Mouse (Mus musculus): Measurements from ENCODE around the gene Dclk2. TPM values are rescaled to one million over a fixed set of nuclear protein-coding genes. Genes with fewer than 3 reads are reported as not detected.

Gene Dclk2
- polyA plus RNA-seq, 1 experiment from 2014 or later, result 9.1 TPM

DNA sequence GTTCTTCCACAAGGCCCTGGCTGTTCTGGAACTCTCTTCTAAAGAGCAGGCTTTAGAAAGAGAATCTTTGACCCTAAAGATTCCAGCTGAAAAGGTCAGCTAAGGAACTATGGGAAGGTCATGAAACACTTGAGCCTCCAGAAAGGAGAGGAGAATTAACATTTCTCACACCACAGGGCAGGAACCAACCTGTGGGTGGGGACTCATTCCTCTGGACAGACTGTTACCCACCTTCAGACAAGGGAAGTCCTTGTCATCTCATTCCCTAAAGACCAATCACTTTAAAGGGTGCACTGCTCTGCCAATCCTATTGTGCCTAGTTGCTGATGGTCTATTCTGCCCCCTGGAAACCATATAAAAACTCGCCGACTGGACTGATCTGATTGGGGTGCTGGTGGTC lies 73.1 kb downstream of the Dclk2 start:
- WGBS, result 95% methylated on average over 2 of the region's 2 CpGs
- no peak overlapping the region for H3K27ac ChIP-seq (ENCODE audit: low read depth)
- no peak overlapping the region for H3K4me2 ChIP-seq (ENCODE audit: low read length)
- H3K4me3 ChIP-seq (ENCODE audit: low read depth, low read length), result no peak overlapping the region
- no peak for ATAC-seq (replicated peaks; ENCODE audit: low FRiP score, low TSS enrichment, low read depth)
- no peaks in the 10 kb centered on the region for H3K27me3 ChIP-seq (replicated peaks; ENCODE audit: control insufficient read depth, insufficient read depth, low read length)
- peaks cover 13% of the 10 kb centered on the region; the same call in 1 of the 2 replicates for H3K4me1 ChIP-seq (replicated peaks; ENCODE audit: control insufficient read depth, insufficient read depth, low read length)
- H3K9ac ChIP-seq (ENCODE audit: low read length), result no peak overlapping the region
- DNase-seq (ENCODE audit: low spot score), result no peak
- no peaks in the 10 kb centered on the region for H3K9me3 ChIP-seq (ENCODE audit: control insufficient read depth, low read length)
- no peaks in the 10 kb centered on the region for H3K36me3 ChIP-seq (ENCODE audit: control insufficient read depth, insufficient read depth, low read length)

DNA sequence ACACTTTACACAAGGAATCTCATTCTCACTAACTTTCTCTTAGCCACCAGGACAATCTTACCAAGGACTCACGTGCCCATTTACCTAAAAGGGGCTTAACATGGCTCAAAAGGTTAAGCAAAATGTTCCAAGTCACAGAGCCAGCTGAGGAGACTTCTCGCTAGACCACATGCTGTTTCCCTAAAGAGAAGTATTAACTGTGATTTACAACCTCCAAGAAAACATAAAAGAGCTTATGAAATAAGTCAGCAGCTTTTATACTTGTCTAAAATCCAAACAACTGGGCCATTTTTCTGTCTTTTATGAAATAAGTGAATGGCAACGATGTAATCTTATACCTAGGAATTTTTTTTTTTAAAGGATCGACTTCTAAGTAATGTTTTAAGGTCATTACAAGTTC lies 74.6 kb downstream of the Dclk2 start:
- H3K9ac ChIP-seq (ENCODE audit: low read length), result no peak overlapping the region
- H3K4me3 ChIP-seq (ENCODE audit: low read depth, low read length), result no peak overlapping the region
- no peak overlapping the region for H3K4me2 ChIP-seq (ENCODE audit: low read length)
- H3K36me3 ChIP-seq (ENCODE audit: control insufficient read depth, insufficient read depth, low read length), result no peaks in the 10 kb centered on the region
- ATAC-seq (replicated peaks; ENCODE audit: low FRiP score, low TSS enrichment, low read depth) (no peak), DNase-seq (ENCODE audit: low spot score) (no peak)
- H3K9me3 ChIP-seq (ENCODE audit: control insufficient read depth, low read length), result no peaks in the 10 kb centered on the region
- H3K27me3 ChIP-seq (replicated peaks; ENCODE audit: control insufficient read depth, insufficient read depth, low read length), result no peaks in the 10 kb centered on the region
- peaks cover 11% of the 10 kb centered on the region; the same call in 1 of the 2 replicates for H3K4me1 ChIP-seq (replicated peaks; ENCODE audit: control insufficient read depth, insufficient read depth, low read length)
- no peak overlapping the region for H3K27ac ChIP-seq (ENCODE audit: low read depth)
- 40% methylated on average over 4 of the region's 4 CpGs for WGBS

DNA sequence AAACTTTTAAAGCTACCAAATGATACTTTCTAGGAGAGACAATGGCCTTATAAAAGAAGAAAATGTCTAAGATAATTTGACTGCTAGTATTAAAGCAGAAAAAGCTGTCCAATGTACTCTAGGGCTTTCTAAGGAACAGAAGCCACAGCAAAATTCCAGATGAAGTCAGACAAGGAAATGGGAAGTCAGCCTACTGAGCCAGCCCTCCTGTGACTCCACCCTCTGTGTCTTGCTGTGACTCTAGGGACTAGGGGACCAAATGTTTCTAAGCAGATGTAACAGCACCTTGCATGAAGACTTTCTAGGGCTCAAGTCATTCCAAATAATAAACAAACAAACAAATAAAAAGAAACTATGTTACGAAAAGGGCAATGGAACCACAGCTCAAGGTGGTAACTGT lies 75.1 kb downstream of the Dclk2 start:
- no peaks in the 10 kb centered on the region for H3K36me3 ChIP-seq (ENCODE audit: control insufficient read depth, insufficient read depth, low read length)
- no peak overlapping the region for H3K27ac ChIP-seq (ENCODE audit: low read depth)
- H3K4me2 ChIP-seq (ENCODE audit: low read length), result no peak overlapping the region
- WGBS, result 78% methylated on average over 1 of the region's 1 CpGs
- no peaks in the 10 kb centered on the region for H3K9me3 ChIP-seq (ENCODE audit: control insufficient read depth, low read length)
- peaks cover 6% of the 10 kb centered on the region; the same call in 1 of the 2 replicates for H3K4me1 ChIP-seq (replicated peaks; ENCODE audit: control insufficient read depth, insufficient read depth, low read length)
- ATAC-seq (replicated peaks; ENCODE audit: low FRiP score, low TSS enrichment, low read depth) (no peak), DNase-seq (ENCODE audit: low spot score) (no peak)
- no peak overlapping the region for H3K9ac ChIP-seq (ENCODE audit: low read length)
- H3K4me3 ChIP-seq (ENCODE audit: low read depth, low read length), result no peak overlapping the region
- H3K27me3 ChIP-seq (replicated peaks; ENCODE audit: control insufficient read depth, insufficient read depth, low read length), result no peaks in the 10 kb centered on the region

DNA sequence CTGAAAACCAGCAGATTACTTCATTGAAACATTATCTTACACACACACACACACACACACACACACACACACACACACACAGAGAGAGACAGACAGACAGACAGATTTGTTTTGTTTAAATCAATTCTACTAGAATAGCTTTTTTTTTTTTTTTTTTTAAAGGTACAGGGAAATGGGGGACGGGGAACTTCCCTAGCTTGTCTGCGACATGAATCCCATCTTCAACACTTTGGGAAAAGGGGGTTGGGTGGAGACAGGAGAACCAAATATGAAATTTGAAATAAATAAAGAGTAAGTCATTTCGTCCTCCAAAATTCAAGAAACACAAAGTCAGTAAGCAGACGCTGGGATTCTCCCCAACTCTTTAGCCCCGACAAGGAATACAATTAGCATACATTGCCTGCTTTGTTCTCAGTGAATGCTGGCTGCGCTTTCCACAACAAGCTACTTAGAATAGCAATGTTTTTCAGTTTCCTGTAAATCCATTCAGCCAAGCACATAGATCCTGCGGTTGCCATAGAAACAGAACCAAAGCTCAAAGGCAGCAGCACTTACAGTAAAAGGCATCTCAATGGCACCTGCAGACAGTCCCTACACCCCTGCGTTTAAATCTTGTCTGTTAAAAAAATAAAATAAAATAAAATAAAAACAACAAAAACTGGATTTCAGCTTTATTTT lies 75.7 kb downstream of the Dclk2 start:
- H3K9ac ChIP-seq (ENCODE audit: low read length), result no peak overlapping the region
- H3K4me1 ChIP-seq (replicated peaks; ENCODE audit: control insufficient read depth, insufficient read depth, low read length), result 0 out of 2 replicates have a peak, but pooled peaks cover 6% of the 10 kb centered on the region
- no peaks in the 10 kb centered on the region for H3K9me3 ChIP-seq (ENCODE audit: control insufficient read depth, low read length)
- no peak overlapping the region for H3K4me3 ChIP-seq (ENCODE audit: low read depth, low read length)
- no peak for ATAC-seq (replicated peaks; ENCODE audit: low FRiP score, low TSS enrichment, low read depth)
- no peaks in the 10 kb centered on the region for H3K27me3 ChIP-seq (replicated peaks; ENCODE audit: control insufficient read depth, insufficient read depth, low read length)
- WGBS, result 30% methylated on average over 8 of the region's 8 CpGs
- H3K27ac ChIP-seq (ENCODE audit: low read depth), result no peak overlapping the region
- H3K4me2 ChIP-seq (ENCODE audit: low read length), result no peak overlapping the region
- H3K36me3 ChIP-seq (ENCODE audit: control insufficient read depth, insufficient read depth, low read length), result no peaks in the 10 kb centered on the region
- DNase-seq (ENCODE audit: low spot score), result no peak

DNA sequence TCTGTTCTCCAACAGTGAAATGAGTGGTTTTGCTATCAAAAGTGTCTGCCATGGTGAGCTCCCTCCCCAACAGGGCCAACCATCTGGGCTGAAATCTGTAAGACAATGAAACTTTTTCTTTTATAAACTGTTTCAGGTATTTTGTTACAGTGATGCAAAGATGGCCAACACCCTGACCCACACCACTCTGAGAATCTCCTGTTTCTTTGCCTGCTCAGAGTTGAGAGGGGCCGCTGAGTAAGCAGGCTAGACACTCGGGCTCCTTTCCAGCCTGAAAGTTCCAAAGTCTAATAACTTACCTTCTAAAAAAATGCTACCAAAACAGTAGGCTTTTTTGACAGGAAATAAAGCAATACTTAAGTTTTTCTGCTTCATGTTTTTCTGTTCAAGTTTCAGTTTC lies 78.2 kb downstream of the Dclk2 start:
- DNase-seq (ENCODE audit: low spot score) (no peak), ATAC-seq (replicated peaks; ENCODE audit: low FRiP score, low TSS enrichment, low read depth) (no peak)
- no peaks in the 10 kb centered on the region for H3K9me3 ChIP-seq (ENCODE audit: control insufficient read depth, low read length)
- H3K36me3 ChIP-seq (ENCODE audit: control insufficient read depth, insufficient read depth, low read length), result no peaks in the 10 kb centered on the region
- H3K4me2 ChIP-seq (ENCODE audit: low read length), result no peak overlapping the region
- H3K4me3 ChIP-seq (ENCODE audit: low read depth, low read length), result no peak overlapping the region
- no peak overlapping the region for H3K27ac ChIP-seq (ENCODE audit: low read depth)
- 0 out of 2 replicates have a peak, but pooled peaks cover 6% of the 10 kb centered on the region for H3K4me1 ChIP-seq (replicated peaks; ENCODE audit: control insufficient read depth, insufficient read depth, low read length)
- H3K27me3 ChIP-seq (replicated peaks; ENCODE audit: control insufficient read depth, insufficient read depth, low read length), result no peaks in the 10 kb centered on the region
- 88% methylated on average over 2 of the region's 2 CpGs for WGBS
- H3K9ac ChIP-seq (ENCODE audit: low read length), result no peak overlapping the region

DNA sequence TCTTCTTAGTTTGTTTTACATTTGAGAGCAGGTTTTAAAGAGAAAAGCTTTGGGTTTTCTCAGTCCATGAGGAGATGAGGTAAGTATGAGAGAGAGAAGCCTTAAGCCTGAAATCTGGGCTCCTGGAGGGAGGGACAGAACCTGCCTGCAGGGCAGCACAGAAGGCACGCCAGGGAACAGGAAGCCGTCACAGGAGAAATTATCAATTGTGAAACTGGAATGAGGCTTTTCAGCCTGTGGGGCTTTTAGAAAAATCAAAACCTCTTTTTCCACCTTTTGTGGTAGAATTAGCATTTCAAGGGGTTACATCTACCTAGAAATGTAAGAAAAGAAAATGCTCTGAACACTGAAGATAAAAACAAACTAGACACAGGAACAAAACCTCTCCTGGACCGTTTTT lies 81.0 kb downstream of the Dclk2 start:
- H3K9ac ChIP-seq (ENCODE audit: low read length), result no peak overlapping the region
- no peak overlapping the region for H3K4me3 ChIP-seq (ENCODE audit: low read depth, low read length)
- WGBS, result 60% methylated on average over 3 of the region's 3 CpGs
- H3K4me2 ChIP-seq (ENCODE audit: low read length), result no peak overlapping the region
- H3K36me3 ChIP-seq (ENCODE audit: control insufficient read depth, insufficient read depth, low read length), result no peaks in the 10 kb centered on the region
- no peaks in the 10 kb centered on the region for H3K9me3 ChIP-seq (ENCODE audit: control insufficient read depth, low read length)
- ATAC-seq (replicated peaks; ENCODE audit: low FRiP score, low TSS enrichment, low read depth) (no peak), DNase-seq (ENCODE audit: low spot score) (no peak)
- no peak overlapping the region for H3K27ac ChIP-seq (ENCODE audit: low read depth)
- H3K27me3 ChIP-seq (replicated peaks; ENCODE audit: control insufficient read depth, insufficient read depth, low read length), result no peaks in the 10 kb centered on the region
- H3K4me1 ChIP-seq (replicated peaks; ENCODE audit: control insufficient read depth, insufficient read depth, low read length), result no peaks in the 10 kb centered on the region

DNA sequence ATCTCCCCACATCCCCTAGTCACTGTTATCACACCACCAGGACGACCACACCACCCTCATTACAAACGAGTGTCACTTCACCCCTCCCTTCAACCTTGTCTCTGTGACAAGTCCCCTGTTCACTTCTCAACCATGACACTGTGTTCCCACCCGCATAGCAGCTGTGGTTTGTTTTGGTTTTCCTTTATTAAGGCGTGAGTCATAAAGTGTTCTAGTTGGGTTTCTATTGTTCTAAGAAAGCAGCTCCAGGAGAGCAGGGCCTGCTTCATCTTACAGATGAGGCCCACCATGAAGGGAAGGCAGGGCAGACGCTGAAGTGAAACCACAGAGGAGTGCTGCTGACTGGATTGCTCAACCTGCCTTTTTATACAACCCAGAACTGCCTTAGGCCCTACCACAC lies 83.3 kb downstream of the Dclk2 start:
- H3K4me2 ChIP-seq (ENCODE audit: low read length), result no peak overlapping the region
- DNase-seq (ENCODE audit: low spot score) (no peak), ATAC-seq (replicated peaks; ENCODE audit: low FRiP score, low TSS enrichment, low read depth) (no peak)
- no peaks in the 10 kb centered on the region for H3K9me3 ChIP-seq (ENCODE audit: control insufficient read depth, low read length)
- no peak overlapping the region for H3K27ac ChIP-seq (ENCODE audit: low read depth)
- H3K4me3 ChIP-seq (ENCODE audit: low read depth, low read length), result no peak overlapping the region
- H3K4me1 ChIP-seq (replicated peaks; ENCODE audit: control insufficient read depth, insufficient read depth, low read length), result no peaks in the 10 kb centered on the region
- no peaks in the 10 kb centered on the region for H3K36me3 ChIP-seq (ENCODE audit: control insufficient read depth, insufficient read depth, low read length)
- 54% methylated on average over 5 of the region's 5 CpGs for WGBS
- no peak overlapping the region for H3K9ac ChIP-seq (ENCODE audit: low read length)
- H3K27me3 ChIP-seq (replicated peaks; ENCODE audit: control insufficient read depth, insufficient read depth, low read length), result no peaks in the 10 kb centered on the region

DNA sequence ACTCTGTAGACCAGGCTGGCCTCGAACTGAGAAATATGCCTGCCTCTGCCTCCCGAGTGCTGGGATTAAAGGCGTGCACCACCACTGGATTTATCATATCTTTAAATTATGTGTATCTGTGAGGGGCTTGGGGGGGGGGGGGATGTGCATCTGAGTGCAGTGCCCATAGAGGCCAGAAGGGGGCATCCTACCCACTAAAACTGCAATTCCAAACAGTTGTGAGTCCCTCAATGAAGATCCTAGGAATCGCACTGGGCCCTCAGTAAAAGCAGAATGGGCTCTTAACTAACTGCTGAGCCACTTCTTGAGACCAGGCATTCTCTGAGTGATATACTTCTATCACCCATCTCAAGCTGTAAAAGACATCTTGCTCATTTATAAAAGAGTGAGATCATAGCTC lies 85.5 kb downstream of the Dclk2 start:
- H3K4me1 ChIP-seq (replicated peaks; ENCODE audit: control insufficient read depth, insufficient read depth, low read length), result 0 out of 2 replicates have a peak, but pooled peaks cover 6% of the 10 kb centered on the region
- H3K9me3 ChIP-seq (ENCODE audit: control insufficient read depth, low read length), result no peaks in the 10 kb centered on the region
- DNase-seq (ENCODE audit: low spot score) (no peak), ATAC-seq (replicated peaks; ENCODE audit: low FRiP score, low TSS enrichment, low read depth) (no peak)
- no peaks in the 10 kb centered on the region for H3K27me3 ChIP-seq (replicated peaks; ENCODE audit: control insufficient read depth, insufficient read depth, low read length)
- no peak overlapping the region for H3K27ac ChIP-seq (ENCODE audit: low read depth)
- H3K36me3 ChIP-seq (ENCODE audit: control insufficient read depth, insufficient read depth, low read length), result no peaks in the 10 kb centered on the region
- H3K4me2 ChIP-seq (ENCODE audit: low read length), result no peak overlapping the region
- H3K9ac ChIP-seq (ENCODE audit: low read length), result no peak overlapping the region
- WGBS, result 95% methylated on average over 4 of the region's 4 CpGs
- H3K4me3 ChIP-seq (ENCODE audit: low read depth, low read length), result no peak overlapping the region

DNA sequence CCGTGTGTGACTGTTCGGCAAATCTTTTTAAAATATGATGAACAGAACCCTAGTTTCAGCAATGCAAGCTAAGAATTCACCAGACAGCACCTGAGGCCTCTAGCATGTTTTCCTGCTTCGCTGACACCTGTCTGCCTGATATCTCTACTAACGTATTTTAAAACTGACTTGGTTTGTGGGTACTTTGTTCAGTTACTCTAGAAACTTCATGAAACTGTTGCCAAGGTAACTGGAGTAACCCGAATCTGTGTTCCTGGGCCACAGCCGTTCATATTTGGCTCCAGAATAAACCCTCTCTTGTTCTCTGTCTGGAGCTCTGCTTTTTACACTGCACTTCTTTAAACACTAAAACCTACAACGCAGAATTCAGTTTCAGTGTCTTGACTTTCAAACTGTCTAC lies 86.3 kb downstream of the Dclk2 start:
- H3K4me2 ChIP-seq (ENCODE audit: low read length), result no peak overlapping the region
- 0 out of 2 replicates have a peak, but pooled peaks cover 6% of the 10 kb centered on the region for H3K4me1 ChIP-seq (replicated peaks; ENCODE audit: control insufficient read depth, insufficient read depth, low read length)
- no peak overlapping the region for H3K4me3 ChIP-seq (ENCODE audit: low read depth, low read length)
- H3K27ac ChIP-seq (ENCODE audit: low read depth), result no peak overlapping the region
- no peaks in the 10 kb centered on the region for H3K9me3 ChIP-seq (ENCODE audit: control insufficient read depth, low read length)
- DNase-seq (ENCODE audit: low spot score) (no peak), ATAC-seq (replicated peaks; ENCODE audit: low FRiP score, low TSS enrichment, low read depth) (no peak)
- no peaks in the 10 kb centered on the region for H3K27me3 ChIP-seq (replicated peaks; ENCODE audit: control insufficient read depth, insufficient read depth, low read length)
- H3K9ac ChIP-seq (ENCODE audit: low read length), result no peak overlapping the region
- 79% methylated on average over 7 of the region's 7 CpGs for WGBS
- H3K36me3 ChIP-seq (ENCODE audit: control insufficient read depth, insufficient read depth, low read length), result no peaks in the 10 kb centered on the region

Measured in intestine, embryonic 14.5 days (tissue).